Mouse (Mus musculus) liver, embryonic 16.5 days (tissue): ENCODE results near the gene Bad. TPM values are rescaled to one million over a fixed set of nuclear protein-coding genes. Genes with fewer than 3 reads are reported as not detected.

Experiments used
- ATAC-seq: fragments of 200-750 bp; cut with Nextera tagmentation; 2 replicates; pipeline ENCODE4 v1.8.0; 2017; ENCODE audit warnings: low read depth, mild to moderate bottlenecking, moderate number of reproducible peaks, moderate library complexity
- H3K27ac ChIP-seq: fragments of 300-500 bp; sonication (generic); 2 replicates; pipeline ENCODE4 v1.5.1; 2014; ENCODE audit warnings: mild to moderate bottlenecking, low read length
- H3K27me3 ChIP-seq: fragments of 300-500 bp; sonication (generic); 2 replicates; pipeline ENCODE4 v1.6.1; 2014; ENCODE audit warnings: low read depth, low read length, mixed read lengths; ENCODE audit not compliant: control insufficient read depth, insufficient read depth
- H3K36me3 ChIP-seq: fragments of 300-500 bp; sonication (generic); 2 replicates; pipeline ENCODE4 v1.6.1; 2014; ENCODE audit warnings: mild to moderate bottlenecking; ENCODE audit not compliant: control insufficient read depth, insufficient read depth
- H3K4me1 ChIP-seq: fragments of 300-500 bp; sonication (generic); 2 replicates; pipeline ENCODE4 v1.6.1; 2014; ENCODE audit warnings: low read depth, low read length, mixed read lengths; ENCODE audit not compliant: control insufficient read depth
- H3K4me2 ChIP-seq: fragments of 300-500 bp; sonication (generic); 2 replicates; pipeline ENCODE4 v1.6.1; 2014; ENCODE audit warnings: low read depth, low read length, mixed read lengths
- H3K4me3 ChIP-seq: fragments of 300-500 bp; sonication (generic); 2 replicates; pipeline ENCODE4 v1.5.1; 2014; ENCODE audit warnings: low read depth, mild to moderate bottlenecking, low read length
- H3K9ac ChIP-seq: fragments of 300-500 bp; sonication (generic); 2 replicates; pipeline ENCODE4 v1.6.1; 2014; ENCODE audit warnings: low read depth, low read length
- H3K9me3 ChIP-seq: fragments of 300-500 bp; sonication (generic); replicated peaks from 2 replicates; pipeline ENCODE4 v1.6.1; 2016; ENCODE audit warnings: low read length; ENCODE audit not compliant: control insufficient read depth
- WGBS: fragments of 180-500 bp; shearing (Covaris S2); extraction: QIAGEN DNeasy Blood & Tissue Kit; methylation state at CpG from one replicate; pipeline ENCODE4 v1.1.7; 2014; ENCODE audit not compliant: insufficient replicate concordance; 5-methylcytosine and 5-hydroxymethylcytosine counted together
- polyA plus RNA-seq: library from polyadenylated mRNA; unstranded; fragments of >200 nt; fragmentation: Nextera tagmentation; extraction: Ambion mirVana; gene quantifications from 2 replicates; pipeline ENCODE4 v1.2.1, GENCODE M21; 2015

Bad gene
- polyA plus RNA-seq, 1 experiment from 2014 or later = 25.2 TPM

GRCm38 (mm10) chr19:6981465-6981864 lies 39.8 kb downstream of the Bad start:
- Histone ChIP-seq H3K9me3 (no peaks in the 10 kb centered on the region), H3K36me3 (peaks cover 9% of the 10 kb centered on the region), H3K27ac (peak overlapping the region; percentile 93; the same call in 1 of the 2 replicates), H3K4me3 (peak overlapping the region; percentile 88), H3K27me3 (no peaks in the 10 kb centered on the region), H3K4me2 (peak overlapping the region; percentile 96), H3K9ac (peak overlapping the region; percentile 92; the same call in 1 of the 2 replicates), H3K4me1 (peaks cover 51% of the 10 kb centered on the region)
- ATAC-seq = no peak
- 86% methylated on average over 4 of the region's 4 CpGs for WGBS

DNA sequence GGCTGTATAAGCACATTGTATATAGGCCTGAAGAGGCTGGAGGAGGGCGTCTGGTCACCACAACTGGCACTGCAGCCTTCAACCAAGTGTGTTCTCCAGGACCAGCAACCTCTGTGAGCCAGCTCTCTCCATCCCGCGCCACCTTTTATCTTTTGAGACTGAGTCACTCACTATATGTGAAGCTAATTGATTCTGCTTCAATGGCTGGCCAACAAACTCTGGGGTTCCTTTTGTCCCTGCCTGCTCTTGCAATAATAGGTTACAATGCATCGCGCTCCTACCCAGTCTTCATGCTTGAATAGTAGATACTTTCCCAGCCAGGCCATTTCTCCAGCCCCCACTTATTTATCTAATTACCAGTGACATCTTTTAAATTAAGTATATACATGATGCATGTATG lies 42.0 kb downstream of the Bad start:
- Histone ChIP-seq H3K4me3 (no peak overlapping the region), H3K9ac (no peak overlapping the region), H3K36me3 (peaks cover 4% of the 10 kb centered on the region), H3K4me1 (peaks cover 52% of the 10 kb centered on the region), H3K4me2 (no peak overlapping the region), H3K27ac (no peak overlapping the region), H3K27me3 (no peaks in the 10 kb centered on the region), H3K9me3 (no peaks in the 10 kb centered on the region)
- no peak for ATAC-seq
- 89% methylated on average over 5 of the region's 5 CpGs for WGBS

- WGBS = 87% methylated on average over 19 of the region's 19 CpGs
- H3K4me2 ChIP-seq = no peak overlapping the region
Measured at GRCm38 (mm10) chr19:6985300-6985699, 43.6 kb downstream of the Bad start.

GRCm38 (mm10) chr19:6985951-6986708 lies 44.5 kb downstream of the Bad start:
- H3K9ac ChIP-seq = peak overlapping the region; percentile 79
- peaks cover 39% of the 10 kb centered on the region for H3K4me1 ChIP-seq
- peak overlapping the region; percentile 76 for H3K4me3 ChIP-seq
- peak; percentile 66 for ATAC-seq
- peak overlapping the region; percentile 99 for H3K4me2 ChIP-seq
- no peaks in the 10 kb centered on the region for H3K9me3 ChIP-seq
- 45% methylated on average over 10 of the region's 10 CpGs for WGBS
- H3K27ac ChIP-seq = peak overlapping the region; percentile 84
- H3K36me3 ChIP-seq = peaks cover 4% of the 10 kb centered on the region
- no peaks in the 10 kb centered on the region for H3K27me3 ChIP-seq

More at GRCm38 (mm10) chr19:6985300-6985699, 43.6 kb downstream of the Bad start:
- peaks cover 41% of the 10 kb centered on the region for H3K4me1 ChIP-seq
- no peak overlapping the region for H3K4me3 ChIP-seq
- no peaks in the 10 kb centered on the region for H3K9me3 ChIP-seq
- peaks cover 4% of the 10 kb centered on the region for H3K36me3 ChIP-seq
- H3K27me3 ChIP-seq = no peaks in the 10 kb centered on the region
- H3K9ac ChIP-seq = no peak overlapping the region
- ATAC-seq = no peak
- H3K27ac ChIP-seq = no peak overlapping the region

DNA sequence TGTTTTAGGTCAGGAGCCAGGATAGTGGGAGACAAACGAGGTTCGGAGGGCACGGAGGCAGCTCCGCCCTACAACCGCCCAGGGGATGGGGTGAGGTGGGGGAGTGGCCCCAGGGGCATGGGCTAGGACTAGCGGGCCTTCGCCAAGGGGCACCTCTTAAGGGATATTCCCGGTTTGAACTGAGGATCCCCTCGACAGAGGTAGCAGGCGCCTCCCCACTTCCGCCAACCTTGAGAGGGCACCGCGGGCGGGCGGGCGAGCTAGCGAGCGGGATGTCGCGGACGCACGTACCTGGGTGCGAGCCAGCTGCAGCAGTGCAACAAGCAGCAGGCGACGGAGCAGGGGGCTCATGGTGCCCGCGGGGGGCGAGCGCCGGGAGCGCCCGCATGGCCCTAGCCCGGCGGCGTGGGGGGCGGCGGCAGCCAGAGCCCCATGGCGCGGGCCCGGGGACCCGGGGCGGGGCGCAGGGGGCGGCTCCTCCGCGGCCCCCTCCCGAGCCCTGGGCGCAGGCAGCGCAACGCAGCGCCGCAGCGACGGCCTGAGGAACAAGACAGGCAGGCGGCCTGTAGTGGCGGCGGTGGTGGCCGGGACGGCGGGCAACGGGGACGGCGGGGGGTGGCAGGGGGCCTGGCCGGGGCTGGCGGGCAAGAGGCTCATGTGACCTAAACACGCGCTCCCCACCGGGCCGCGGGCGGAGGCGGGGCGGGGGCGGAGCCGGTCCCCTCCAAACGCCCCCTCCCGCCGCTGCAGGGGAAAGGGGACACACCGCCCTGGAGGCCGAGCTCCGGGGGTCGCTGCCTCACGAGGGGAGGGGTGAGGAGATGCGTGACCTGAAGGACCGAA lies 45.6 kb downstream of the Bad start, which contains the start of gene Vegfb:
Gene Vegfb, minus strand, starts transcription at position 591 of the 843 bp plus-strand sequence.
- peaks cover 41% of the 10 kb centered on the region for H3K4me1 ChIP-seq
- H3K4me3 ChIP-seq = peak within 1 kb of the TSS; percentile 76
- no peaks in the 10 kb centered on the region for H3K27me3 ChIP-seq
- peak within 1 kb of the TSS; percentile 99 for H3K4me2 ChIP-seq
- WGBS = under 1% methylated on average over 84 of the region's 85 CpGs
- peak; percentile 75 for ATAC-seq
- peaks cover 4% of the 10 kb centered on the region for H3K36me3 ChIP-seq
- peak within 1 kb of the TSS; percentile 79 for H3K9ac ChIP-seq
- H3K27ac ChIP-seq = peak within 1 kb of the TSS; percentile 84
- no peaks in the 10 kb centered on the region for H3K9me3 ChIP-seq

DNA sequence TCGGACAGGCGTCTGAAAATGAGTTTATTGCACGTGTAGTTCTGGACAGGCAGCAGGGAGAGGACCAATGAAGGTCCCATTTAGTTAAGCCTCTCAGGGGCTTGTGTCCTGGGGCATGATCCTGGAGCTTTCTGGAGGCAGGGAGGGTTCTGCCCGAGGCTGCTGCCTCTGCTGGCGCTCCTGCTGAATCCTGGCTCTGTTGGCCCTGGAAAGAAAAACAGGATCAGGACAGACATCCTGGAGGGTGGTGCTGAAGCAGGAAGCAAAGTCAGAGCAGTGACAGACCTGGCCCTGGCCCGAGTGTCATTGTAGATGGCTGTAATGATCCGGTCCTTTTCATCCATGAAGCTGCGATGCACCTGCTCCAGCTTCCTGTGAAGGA lies 46.2 kb downstream of the Bad start:
- Histone ChIP-seq H3K27ac (peak overlapping the region; percentile 84; the same call in 1 of the 2 replicates), H3K9ac (peak overlapping the region; percentile 79), H3K27me3 (no peaks in the 10 kb centered on the region), H3K9me3 (no peaks in the 10 kb centered on the region), H3K4me3 (peak overlapping the region; percentile 76), H3K4me1 (peaks cover 44% of the 10 kb centered on the region), H3K36me3 (peaks cover 4% of the 10 kb centered on the region; the same call in 1 of the 2 replicates), H3K4me2 (peak overlapping the region; percentile 99)
- 12% methylated on average over 8 of the region's 8 CpGs for WGBS
- no peak for ATAC-seq

DNA sequence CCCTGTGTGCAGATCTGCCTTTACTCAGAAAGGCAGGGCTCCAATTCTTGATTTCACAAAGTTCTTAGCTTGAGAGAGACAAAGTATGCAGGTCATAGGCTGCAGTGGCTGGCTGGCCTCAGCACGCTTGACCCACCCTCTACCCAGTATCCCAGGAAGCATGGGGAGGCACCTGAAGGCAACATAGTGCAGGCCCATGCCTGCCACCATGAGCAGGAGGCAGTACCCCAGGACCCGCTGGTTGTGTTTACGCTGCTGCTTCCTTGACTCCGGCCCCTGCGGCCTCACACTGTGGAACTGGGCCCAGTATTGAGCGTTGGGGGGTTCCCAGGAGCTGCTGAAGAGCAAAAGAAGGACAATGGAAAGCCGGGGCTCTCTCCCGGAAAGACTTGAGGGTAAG lies 47.6 kb downstream of the Bad start:
- Histone ChIP-seq H3K27me3 (no peaks in the 10 kb centered on the region), H3K9ac (no peak overlapping the region), H3K36me3 (peaks cover 4% of the 10 kb centered on the region; the same call in 1 of the 2 replicates), H3K9me3 (no peaks in the 10 kb centered on the region), H3K4me1 (peaks cover 51% of the 10 kb centered on the region), H3K27ac (no peak overlapping the region), H3K4me3 (no peak overlapping the region), H3K4me2 (no peak overlapping the region)
- no peak for ATAC-seq
- WGBS = 89% methylated on average over 8 of the region's 8 CpGs

DNA sequence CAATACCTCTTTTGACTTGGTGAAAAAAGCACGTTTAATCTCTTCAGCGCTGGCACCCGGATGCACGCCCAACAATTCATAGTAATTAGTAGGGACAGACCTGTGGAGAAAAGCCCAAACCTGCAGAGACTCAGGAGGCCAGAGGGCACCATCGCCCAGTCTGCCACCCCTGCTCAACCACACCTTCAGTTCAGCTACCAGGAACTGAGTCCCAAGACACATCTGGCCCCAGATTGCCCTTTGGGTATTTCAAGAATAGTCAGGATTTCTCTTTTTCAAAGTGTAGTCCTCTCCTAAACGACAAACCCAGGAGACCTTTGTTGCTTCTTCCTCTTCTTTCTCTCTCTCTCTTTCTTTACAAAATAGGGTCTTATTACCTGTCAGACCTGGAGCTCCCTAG lies 49.1 kb downstream of the Bad start:
- Histone ChIP-seq H3K4me1 (peaks cover 51% of the 10 kb centered on the region), H3K9me3 (no peaks in the 10 kb centered on the region), H3K9ac (no peak overlapping the region), H3K4me3 (no peak overlapping the region), H3K4me2 (no peak overlapping the region), H3K27me3 (no peaks in the 10 kb centered on the region), H3K27ac (no peak overlapping the region), H3K36me3 (no peaks in the 10 kb centered on the region)
- whole genome bisulfite sequencing = 71% methylated on average over 6 of the region's 6 CpGs
- no peak for ATAC-seq
